Mouse (Mus musculus) 416B (cell line): ENCODE measurements around the gene Lrrc3c.

Experiments
- DNase-seq: peaks from one replicate; pipeline ENCODE4 v3.0.0; 2011; ENCODE audit warnings: low read depth

The Lrrc3c gene

GRCm38 (mm10) chr11:98628706-98629105, 30.6 kb downstream of the Lrrc3c start:
- DNase-seq = no peak

- DNase-seq = no peak
These were observed 32.6 kb downstream of the Lrrc3c start for GRCm38 (mm10) chr11:98630646-98631045.

GRCm38 (mm10) chr11:98635312-98635970, 37.4 kb downstream of the Lrrc3c start:
- DNase-seq = peak; percentile 57

GRCm38 (mm10) chr11:98637501-98637900, 39.4 kb downstream of the Lrrc3c start:
- no peak for DNase-seq

GRCm38 (mm10) chr11:98640091-98640490, 42.0 kb downstream of the Lrrc3c start:
- peak; percentile 13 for DNase-seq

- DNase-seq = no peak
These were observed 46.7 kb downstream of the Lrrc3c start for GRCm38 (mm10) chr11:98644757-98645156.

GRCm38 (mm10) chr11:98645946-98646345, 47.9 kb downstream of the Lrrc3c start:
- no peak for DNase-seq

GRCm38 (mm10) chr11:98646459-98646858, 48.4 kb downstream of the Lrrc3c start, which contains the start of gene Gsdma2:
Gene Gsdma2 (plus strand): TSS chr11:98646759.
- DNase-seq = no peak
